Mouse (Mus musculus) kidney, postnatal 0 days (tissue): ENCODE results near the gene Tns3. TPM values are rescaled to one million over a fixed set of nuclear protein-coding genes. Genes with fewer than 3 reads are reported as not detected.

Experiments
- ATAC-seq: fragments of 200-750 bp; cut with Nextera tagmentation; replicated peaks from 2 replicates; pipeline ENCODE4 v1.8.0; 2017; ENCODE audit warnings: low read depth, moderate number of reproducible peaks, moderate TSS enrichment, moderate library complexity; ENCODE audit not compliant: low FRiP score
- DNase-seq: peaks from one replicate; pipeline ENCODE4 v3.0.0-alpha.2; 2016; ENCODE audit warnings: low spot score
- H3K27ac ChIP-seq: fragments of 300-500 bp; sonication (generic); 2 replicates; pipeline ENCODE4 v1.5.1; 2014; ENCODE audit warnings: mild to moderate bottlenecking
- H3K27me3 ChIP-seq: fragments of 300-500 bp; sonication (generic); 2 replicates; pipeline ENCODE4 v1.6.1; 2014; ENCODE audit warnings: low read length, mixed read lengths; ENCODE audit not compliant: insufficient read depth
- H3K36me3 ChIP-seq: fragments of 300-500 bp; sonication (generic); 2 replicates; pipeline ENCODE4 v1.6.1; 2014; ENCODE audit warnings: low read length, mixed read lengths; ENCODE audit not compliant: insufficient read depth
- H3K4me1 ChIP-seq: fragments of 300-500 bp; sonication (generic); replicated peaks from 2 replicates; pipeline ENCODE4 v1.6.1; 2014; ENCODE audit warnings: antibody characterized with exemption, low read length, mixed read lengths; ENCODE audit not compliant: insufficient read depth
- H3K4me2 ChIP-seq: fragments of 300-500 bp; sonication (generic); 2 replicates; pipeline ENCODE4 v1.6.1; 2014; ENCODE audit warnings: mild to moderate bottlenecking, low read length, moderate library complexity, mixed read lengths
- H3K4me3 ChIP-seq: fragments of 300-500 bp; sonication (generic); replicated peaks from 2 replicates; pipeline ENCODE4 v1.5.1; 2014; ENCODE audit warnings: low read depth, low read length
- H3K9ac ChIP-seq: fragments of 300-500 bp; sonication (generic); 2 replicates; pipeline ENCODE4 v1.6.1; 2014; ENCODE audit warnings: low read depth, low read length
- H3K9me3 ChIP-seq: fragments of 300-500 bp; sonication (generic); replicated peaks from 2 replicates; pipeline ENCODE4 v1.6.1; 2016; ENCODE audit warnings: low read length, inconsistent platforms, mixed read lengths
- CTCF ChIP-seq: IDR thresholded peaks from 2 replicates; pipeline ENCODE4 v1.5.1; 2016; ENCODE audit warnings: antibody characterized with exemption, low read depth, mild to moderate bottlenecking, moderate library complexity
- WGBS: fragments of 180-500 bp; shearing (Covaris S2); extraction: QIAGEN DNeasy Blood & Tissue Kit; methylation state at CpG from one replicate; pipeline ENCODE4 v1.1.7; 2014; 5-methylcytosine and 5-hydroxymethylcytosine counted together
- polyA plus RNA-seq: library from polyadenylated mRNA; unstranded; fragments of >200 nt; fragmentation: Nextera tagmentation; extraction: Ambion mirVana; gene quantifications from 2 replicates; pipeline ENCODE4 v1.2.1, GENCODE M21; 2015

Gene Tns3
- polyA plus RNA-seq, 1 experiment from 2014 or later, result 17.6 TPM

DNA sequence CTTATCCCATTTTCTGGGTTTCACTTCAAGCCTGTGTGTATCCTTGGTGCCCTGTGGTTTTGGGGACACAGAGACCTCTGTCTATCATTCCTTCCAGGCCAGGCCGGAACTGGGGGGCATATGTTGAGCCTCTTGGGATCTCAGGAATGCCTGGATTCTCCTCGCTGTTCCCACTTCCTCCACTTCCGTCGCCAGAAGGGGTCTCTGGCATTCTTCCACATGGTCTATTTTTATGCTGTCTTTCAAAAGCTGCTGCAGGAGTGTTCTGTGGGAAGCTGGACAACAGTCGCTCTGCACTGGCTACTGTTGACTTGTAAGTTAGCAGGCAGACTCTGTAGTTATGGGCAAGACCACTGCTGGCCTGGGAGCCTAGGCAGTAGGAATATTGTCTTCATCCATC lies 206.4 kb downstream of the Tns3 start:
- Histone ChIP-seq H3K27ac (peak overlapping the region; percentile 77), H3K4me1 (peaks cover 18% of the 10 kb centered on the region), H3K27me3 (no peaks in the 10 kb centered on the region), H3K4me3 (no peak overlapping the region), H3K9me3 (no peaks in the 10 kb centered on the region), H3K4me2 (no peak overlapping the region), H3K36me3 (peaks cover 4% of the 10 kb centered on the region; the same call in 1 of the 2 replicates), H3K9ac (no peak overlapping the region)
- WGBS, result 39% methylated on average over 5 of the region's 5 CpGs
- no peak for ATAC-seq
- no peak for TF ChIP-seq CTCF
- peak; percentile 81 for DNase-seq

DNA sequence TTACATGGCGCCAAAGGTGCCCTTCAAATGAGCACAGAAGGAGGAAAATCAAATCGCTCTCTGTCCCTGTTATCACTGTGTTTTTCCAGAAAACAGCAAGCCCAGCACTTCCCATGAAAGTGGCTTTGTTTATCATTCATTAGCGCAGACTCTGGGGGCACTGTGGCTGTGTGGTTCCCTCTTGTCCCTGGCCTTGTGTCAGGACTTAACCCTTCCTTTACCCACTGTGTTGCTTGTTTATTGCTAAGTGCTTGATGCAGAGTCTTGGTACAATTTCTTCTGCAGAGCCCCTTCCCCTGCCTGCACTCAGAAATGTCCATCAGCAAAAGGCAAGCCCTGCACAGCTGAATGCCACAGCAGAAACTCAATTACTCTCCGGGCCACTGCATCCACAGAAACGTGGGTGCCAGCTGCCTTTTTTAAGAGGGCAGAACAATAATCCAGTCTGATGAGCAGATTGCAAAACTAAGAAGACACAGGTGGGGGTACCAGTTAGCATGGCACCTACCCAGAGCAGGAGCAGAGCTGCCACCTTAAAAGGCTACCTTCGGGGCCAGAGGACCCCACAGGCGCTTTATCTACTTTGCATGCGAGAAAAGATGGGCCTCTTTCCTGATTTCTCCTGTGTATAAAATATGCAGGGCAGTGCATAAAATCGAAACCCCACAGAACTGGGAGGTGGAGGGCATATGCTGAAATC lies 207.6 kb downstream of the Tns3 start:
- Histone ChIP-seq H3K9ac (no peak overlapping the region), H3K4me1 (peaks cover 15% of the 10 kb centered on the region), H3K9me3 (no peaks in the 10 kb centered on the region), H3K4me3 (no peak overlapping the region), H3K27ac (peak overlapping the region; percentile 44; the same call in 1 of the 2 replicates), H3K27me3 (no peaks in the 10 kb centered on the region), H3K4me2 (no peak overlapping the region), H3K36me3 (peaks cover 1% of the 10 kb centered on the region; the same call in 1 of the 2 replicates)
- no peak for TF ChIP-seq CTCF
- DNase-seq (peak; percentile 42), ATAC-seq (no peak)
- 56% methylated on average over 9 of the region's 9 CpGs for WGBS

DNA sequence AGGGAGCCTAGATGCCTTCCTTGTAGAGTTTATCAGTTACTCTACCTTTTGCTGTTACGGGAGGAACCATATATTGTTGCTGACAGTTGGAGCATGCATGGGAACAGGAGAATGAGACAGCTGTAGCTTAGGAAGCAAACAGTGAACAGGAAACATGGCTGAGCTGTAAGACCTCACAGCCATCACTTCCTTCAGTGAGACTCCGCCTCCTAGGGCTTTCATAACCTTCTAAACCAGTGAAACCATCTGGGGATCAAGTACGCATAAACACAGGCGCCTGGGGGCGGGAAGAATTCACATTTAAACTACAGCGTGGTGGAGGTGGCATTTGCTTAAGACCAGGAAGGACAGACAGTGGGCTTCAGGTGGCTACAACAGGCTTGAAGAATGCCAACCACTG lies 208.7 kb downstream of the Tns3 start:
- 75% methylated on average over 6 of the region's 6 CpGs for WGBS
- Histone ChIP-seq H3K27me3 (no peaks in the 10 kb centered on the region), H3K27ac (no peak overlapping the region), H3K9me3 (no peaks in the 10 kb centered on the region), H3K36me3 (peaks cover 11% of the 10 kb centered on the region; the same call in 1 of the 2 replicates), H3K4me2 (no peak overlapping the region), H3K4me3 (no peak overlapping the region), H3K9ac (no peak overlapping the region), H3K4me1 (peaks cover 15% of the 10 kb centered on the region)
- ATAC-seq, result no peak
- no peak for TF ChIP-seq CTCF
- no peak for DNase-seq

DNA sequence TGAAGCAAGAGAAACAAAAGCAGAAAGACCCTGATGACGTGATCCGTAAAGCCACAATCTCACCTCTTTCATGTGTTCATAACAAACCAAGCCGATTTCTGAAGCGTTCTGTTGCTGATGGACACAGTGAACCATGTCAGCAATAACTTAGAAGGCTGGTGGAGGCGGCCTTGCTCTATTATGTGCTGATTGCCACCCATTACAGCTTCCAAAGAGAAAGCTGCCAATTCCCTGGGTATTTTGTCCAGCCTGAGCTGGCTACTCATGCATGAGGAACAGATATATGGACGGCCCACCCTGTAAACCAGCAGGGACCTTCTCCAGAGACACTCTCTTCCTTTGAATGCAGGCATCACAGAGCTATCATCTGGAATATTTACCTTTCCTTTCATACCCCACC lies 211.1 kb downstream of the Tns3 start:
- DNase-seq, result no peak
- H3K4me2 ChIP-seq, result no peak overlapping the region
- H3K4me3 ChIP-seq, result no peak overlapping the region
- peaks cover 32% of the 10 kb centered on the region for H3K36me3 ChIP-seq
- no peak for ATAC-seq
- peaks cover 15% of the 10 kb centered on the region for H3K4me1 ChIP-seq
- no peak for TF ChIP-seq CTCF
- 58% methylated on average over 6 of the region's 6 CpGs for WGBS
- H3K9me3 ChIP-seq, result no peaks in the 10 kb centered on the region
- no peak overlapping the region for H3K27ac ChIP-seq
- no peak overlapping the region for H3K9ac ChIP-seq
- no peaks in the 10 kb centered on the region for H3K27me3 ChIP-seq

DNA sequence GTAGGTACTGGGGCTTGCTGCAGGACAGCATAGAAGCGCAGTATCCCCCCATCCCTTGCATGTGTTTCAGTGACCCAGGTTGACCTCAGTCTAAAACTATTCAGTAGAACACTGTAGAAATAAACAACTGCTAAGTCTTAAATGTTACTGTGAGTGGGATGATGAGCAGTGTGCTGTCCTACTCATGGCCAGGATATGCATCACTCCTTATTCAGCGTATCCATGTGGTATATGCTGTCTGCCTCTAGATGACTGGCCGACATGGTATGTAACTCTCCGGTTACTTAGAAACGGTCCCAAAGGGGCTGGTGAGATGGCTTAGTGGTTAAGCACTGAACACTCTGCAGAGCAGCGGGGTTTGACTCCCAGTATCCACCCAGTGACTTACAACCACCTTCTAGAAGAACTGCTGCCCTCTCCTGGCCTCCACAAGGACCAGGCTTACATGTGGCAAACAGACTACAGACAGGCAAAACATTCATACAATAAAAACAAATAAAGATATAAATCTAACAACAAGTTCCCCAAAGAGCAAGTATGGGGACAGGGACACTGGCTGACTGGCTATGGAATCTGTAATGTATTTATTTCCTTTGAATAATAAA lies 212.6 kb downstream of the Tns3 start:
- DNase-seq, result no peak
- no peaks in the 10 kb centered on the region for H3K27me3 ChIP-seq
- H3K4me3 ChIP-seq, result no peak overlapping the region
- H3K36me3 ChIP-seq, result peaks cover 39% of the 10 kb centered on the region
- WGBS, result 88% methylated on average over 6 of the region's 6 CpGs
- H3K4me2 ChIP-seq, result no peak overlapping the region
- H3K9ac ChIP-seq, result no peak overlapping the region
- no peak for ATAC-seq
- no peaks in the 10 kb centered on the region for H3K9me3 ChIP-seq
- no peak overlapping the region for H3K27ac ChIP-seq
- TF ChIP-seq CTCF, result peak; percentile 40; the same call in 1 of the 2 replicates
- peaks cover 5% of the 10 kb centered on the region; the same call in 1 of the 2 replicates for H3K4me1 ChIP-seq

DNA sequence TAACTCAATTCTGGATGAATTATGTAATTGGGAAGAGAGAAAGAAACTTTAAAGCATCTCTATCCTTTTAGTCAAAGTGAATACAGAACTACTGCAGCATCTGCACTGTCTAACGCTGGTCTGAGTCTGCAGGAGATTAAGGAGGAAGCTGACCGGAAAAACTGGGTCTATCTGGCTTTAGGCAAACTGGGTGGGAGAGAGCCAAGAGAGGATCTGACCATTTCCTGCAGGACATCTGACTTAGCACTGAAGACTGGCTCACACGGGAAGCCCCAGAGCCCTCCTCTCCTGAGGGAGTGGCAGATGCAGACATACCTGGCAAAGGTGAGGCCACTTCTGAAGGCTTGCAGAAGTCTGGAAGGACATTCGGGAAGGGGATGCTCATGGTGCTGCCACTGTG lies 213.8 kb downstream of the Tns3 start:
- Histone ChIP-seq H3K4me2 (no peak overlapping the region), H3K36me3 (peaks cover 40% of the 10 kb centered on the region), H3K9me3 (no peaks in the 10 kb centered on the region), H3K4me3 (no peak overlapping the region), H3K27ac (no peak overlapping the region), H3K9ac (no peak overlapping the region), H3K27me3 (no peaks in the 10 kb centered on the region), H3K4me1 (no peaks in the 10 kb centered on the region)
- no peak for TF ChIP-seq CTCF
- DNase-seq (no peak), ATAC-seq (no peak)
- WGBS, result 75% methylated on average over 4 of the region's 4 CpGs
